Mouse (Mus musculus) G1E-ER4 (cell line): Measurements from ENCODE around the gene Slc9a8. TPM values are rescaled to one million over a fixed set of nuclear protein-coding genes. Genes with fewer than 3 reads are reported as not detected.

Source experiments
- GATA1 ChIP-seq: IDR thresholded peaks from one replicate; pipeline ENCODE4 v1.8.0; 2012; ENCODE audit warnings: low read length, inconsistent platforms
- polyA plus RNA-seq: library from polyadenylated mRNA; stranded (reverse); fragments of >175 nt; gene quantifications from 2 replicates; pipeline ENCODE4 v1.2.3, GENCODE M21; 2012

Slc9a8 gene
- polyA plus RNA-seq, 1 experiment: 6.3 TPM

- TF ChIP-seq GATA1: no peak
Measured at GRCm38 (mm10) chr2:167483081-167483826, 61.7 kb downstream of the Slc9a8 start.

- no peak for TF ChIP-seq GATA1
Measured at GRCm38 (mm10) chr2:167483827-167484410, 62.4 kb downstream of the Slc9a8 start.

GRCm38 (mm10) chr2:167484932-167485331 is 63.4 kb downstream of the Slc9a8 start:
- no peak for TF ChIP-seq GATA1

GRCm38 (mm10) chr2:167485501-167486377 is 64.2 kb downstream of the Slc9a8 start:
- no peak for TF ChIP-seq GATA1

GRCm38 (mm10) chr2:167486573-167486972 is 65.1 kb downstream of the Slc9a8 start:
- TF ChIP-seq GATA1: no peak

- no peak for TF ChIP-seq GATA1
Measured at GRCm38 (mm10) chr2:167487551-167487950, 66.0 kb downstream of the Slc9a8 start.

GRCm38 (mm10) chr2:167487994-167488393 is 66.5 kb downstream of the Slc9a8 start:
- TF ChIP-seq GATA1: no peak

GRCm38 (mm10) chr2:167490813-167491525 is 69.5 kb downstream of the Slc9a8 start:
- no peak for TF ChIP-seq GATA1

GRCm38 (mm10) chr2:167491757-167492708 is 70.5 kb downstream of the Slc9a8 start, which contains the start of gene Rnf114:
Gene Rnf114, plus strand, starts transcription at chr2:167492645.
- TF ChIP-seq GATA1: no peak

- no peak for TF ChIP-seq GATA1
Measured at GRCm38 (mm10) chr2:167492713-167493636, 71.5 kb downstream of the Slc9a8 start, which contains the start of gene Spata2. Gene Spata2, minus strand, starts transcription at chr2:167492887.

- no peak for TF ChIP-seq GATA1
Measured at GRCm38 (mm10) chr2:167496437-167496836, 74.9 kb downstream of the Slc9a8 start.

- no peak for TF ChIP-seq GATA1
Measured at GRCm38 (mm10) chr2:167497272-167497671, 75.8 kb downstream of the Slc9a8 start.
